Mouse (Mus musculus) large intestine, adult 2 months (tissue): Measurements from ENCODE around the gene Tmem240. TPM values are rescaled to one million over a fixed set of nuclear protein-coding genes. Genes with fewer than 3 reads are reported as not detected.
"Not testable (repeated sequence)": the region's sequence is repeated elsewhere in the genome, so short reads cannot be mapped to it uniquely, and the experiment has no call there.

Source experiments
- DNase-seq: peaks from one replicate; pipeline ENCODE4 v3.0.0-alpha.2; 2012; ENCODE audit warnings: low read depth, low spot score
- WGBS: fragments of 180-500 bp; shearing (Covaris S2); methylation state at CpG from one replicate; pipeline ENCODE4 v1.1.7; 2018; 5-methylcytosine and 5-hydroxymethylcytosine counted together
- polyA plus RNA-seq: library from polyadenylated mRNA; depleted of rRNA; stranded (reverse); fragments of >200 nt; gene quantifications from 2 replicates; pipeline ENCODE4 v1.2.3, GENCODE M21; 2012

The Tmem240 gene
- polyA plus RNA-seq, 1 experiment: 0.51 TPM

- WGBS: 83% methylated on average over 10 of the region's 10 CpGs
- no peak for DNase-seq
Observed at GRCm38 (mm10) chr4:155733267-155733666, 1.3 kb upstream of the Tmem240 start.

DNA sequence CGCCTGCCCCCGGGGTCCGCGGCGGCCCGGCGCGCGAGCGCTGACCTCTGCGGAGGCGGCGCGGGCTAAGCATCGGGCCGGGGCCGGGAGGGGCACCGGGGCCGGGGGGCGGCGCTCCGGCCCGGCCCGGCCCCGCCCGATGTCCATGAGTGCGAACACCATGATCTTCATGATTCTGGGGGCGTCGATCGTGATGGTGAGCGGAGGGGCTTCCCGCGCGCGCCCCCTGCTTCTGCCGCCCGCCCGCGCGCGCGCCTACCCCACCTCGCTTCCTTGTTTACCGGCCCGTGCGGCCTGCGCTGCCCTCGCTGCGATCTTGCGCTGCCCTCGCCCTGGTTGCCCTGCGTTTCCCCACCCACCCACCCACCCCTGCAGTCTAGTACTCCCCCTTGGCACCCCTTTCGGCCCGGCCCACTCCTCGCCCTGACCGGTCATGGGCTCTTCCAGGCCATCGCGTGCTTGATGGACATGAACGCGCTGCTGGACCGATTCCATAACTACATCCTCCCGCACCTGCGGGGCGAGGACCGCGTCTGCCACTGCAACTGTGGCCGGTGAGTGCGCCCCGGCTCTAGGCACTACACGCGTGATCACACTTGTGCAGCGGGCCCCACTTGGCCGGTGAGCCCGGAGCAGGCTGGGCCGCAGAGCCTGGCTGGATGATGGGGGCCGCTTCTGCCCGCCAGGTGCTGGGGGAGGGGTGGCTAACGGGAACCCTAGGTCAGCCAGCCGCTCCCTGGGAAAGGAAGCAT, 527 bp downstream of the Tmem240 start:
- WGBS: 1% methylated on average over 78 of the region's 79 CpGs
- no peak for DNase-seq

- WGBS: 69% methylated on average over 5 of the region's 5 CpGs
- DNase-seq: no peak
Observed at GRCm38 (mm10) chr4:155735788-155736187, 1.2 kb downstream of the Tmem240 start.

DNA sequence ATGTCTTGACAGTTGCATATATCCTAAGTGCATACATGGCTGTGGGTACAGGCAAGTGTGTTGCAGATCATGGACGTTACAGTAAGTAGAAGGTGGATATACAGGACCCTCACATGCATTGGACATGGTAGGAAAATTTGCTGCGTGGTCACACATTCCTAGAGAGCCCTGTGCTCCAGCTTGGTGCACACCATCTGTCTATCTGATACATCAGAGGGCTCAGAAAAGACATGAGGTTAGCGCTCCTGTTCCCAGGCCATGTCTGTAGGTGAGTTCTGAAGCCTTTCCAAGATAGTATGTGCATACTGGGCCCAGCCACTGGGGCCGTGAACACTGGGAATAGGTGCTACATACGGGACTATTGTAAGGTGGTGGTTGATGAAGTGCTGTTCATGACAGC, 1.8 kb downstream of the Tmem240 start:
- no peak for DNase-seq
- WGBS: 94% methylated on average over 5 of the region's 5 CpGs

DNA sequence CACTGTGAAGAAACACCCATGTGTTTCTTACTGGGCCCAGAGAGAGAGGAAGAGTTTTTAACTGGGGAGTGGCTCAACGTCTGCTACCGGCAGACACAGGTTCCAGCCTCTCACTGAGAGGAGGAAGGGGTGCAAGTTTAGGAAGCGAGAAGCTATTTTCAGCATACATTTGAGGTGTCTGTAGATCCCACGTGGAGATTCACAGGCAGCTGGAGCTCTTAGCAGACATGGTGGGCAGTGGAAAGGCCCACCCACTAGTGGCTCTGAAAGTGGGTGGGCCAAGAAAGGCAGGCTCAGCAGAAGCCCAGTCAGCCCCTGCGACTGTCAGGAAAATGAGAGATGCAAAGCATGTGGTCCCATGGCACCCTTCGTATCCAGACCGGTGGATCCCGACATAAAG, 3.7 kb downstream of the Tmem240 start:
- no peak for DNase-seq
- 60% methylated on average over 8 of the region's 8 CpGs for WGBS

DNA sequence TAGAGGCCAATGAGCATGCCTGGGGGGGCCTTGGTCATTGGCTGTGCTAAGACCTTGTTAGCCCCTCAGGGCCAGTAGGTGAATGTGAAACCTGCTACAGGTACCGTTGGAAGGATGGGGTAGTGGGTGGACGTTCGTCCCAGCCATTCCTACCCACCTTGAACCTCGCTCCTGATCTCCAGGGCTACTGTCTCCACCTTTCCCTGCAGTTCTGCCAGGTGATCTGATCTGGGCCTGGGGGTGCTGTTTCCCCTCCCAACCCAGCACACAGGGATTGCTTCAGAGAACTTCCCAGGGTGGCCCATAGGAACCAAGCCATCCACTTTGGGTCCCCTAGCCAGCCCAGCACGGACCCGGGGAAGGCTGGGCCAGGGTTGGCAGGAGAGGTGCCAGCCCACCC, 4.6 kb downstream of the Tmem240 start:
- DNase-seq: no peak
- WGBS: 73% methylated on average over 6 of the region's 6 CpGs

DNA sequence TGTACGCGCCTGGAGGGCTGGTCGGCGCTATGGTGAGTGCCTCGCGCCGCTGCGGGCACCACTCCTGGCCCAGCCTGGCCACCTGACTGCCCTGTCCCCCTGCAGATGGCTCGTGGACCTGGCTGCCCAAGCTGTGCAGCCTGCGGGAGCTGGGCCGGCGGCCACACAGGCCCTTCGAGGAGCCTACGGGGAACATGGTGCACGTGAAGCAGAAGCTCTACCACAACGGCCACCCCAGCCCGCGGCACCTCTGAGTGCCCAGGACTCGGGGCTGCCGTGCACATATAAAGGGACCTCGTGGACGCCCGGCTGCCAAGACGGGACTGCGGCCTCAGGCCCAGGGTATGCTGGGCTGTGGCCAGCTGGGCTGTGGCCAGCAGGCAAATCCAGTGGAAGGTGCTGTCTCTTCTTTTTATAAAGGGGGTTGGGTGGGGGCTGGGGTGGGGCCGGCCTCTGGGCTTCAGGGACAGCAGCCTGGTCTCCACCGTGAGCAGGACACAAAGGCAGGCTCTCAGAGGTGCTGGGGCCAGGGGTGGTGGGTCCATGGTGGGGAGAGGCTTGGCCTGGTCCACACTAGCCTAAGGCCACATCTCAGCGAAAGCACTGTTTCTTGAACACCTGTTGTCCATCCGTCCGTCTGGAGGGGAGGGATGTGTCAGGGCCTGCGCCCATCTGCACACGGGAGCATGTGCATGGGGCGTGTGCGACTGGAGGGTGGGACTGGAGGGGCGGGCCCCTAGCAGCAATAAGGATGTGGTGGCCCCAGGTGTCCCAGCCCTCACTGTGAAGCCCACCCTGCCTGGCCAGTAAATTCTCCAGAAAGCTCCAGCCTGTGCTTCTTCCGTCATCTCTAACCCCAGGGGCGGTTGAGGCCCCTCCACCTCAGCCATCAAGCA, 5.4 kb downstream of the Tmem240 start:
- 75% methylated on average over 37 of the region's 37 CpGs for WGBS
- DNase-seq: no peak

GRCm38 (mm10) chr4:155740681-155741080, 6.1 kb downstream of the Tmem240 start:
- 85% methylated on average over 10 of the region's 10 CpGs for WGBS
- DNase-seq: not testable (repeated sequence)

GRCm38 (mm10) chr4:155742684-155743083, 8.1 kb downstream of the Tmem240 start:
- DNase-seq: no peak
- 90% methylated on average over 5 of the region's 5 CpGs for WGBS

- 84% methylated on average over 8 of the region's 8 CpGs for WGBS
- no peak for DNase-seq
Observed at GRCm38 (mm10) chr4:155744474-155744873, 9.9 kb downstream of the Tmem240 start.

DNA sequence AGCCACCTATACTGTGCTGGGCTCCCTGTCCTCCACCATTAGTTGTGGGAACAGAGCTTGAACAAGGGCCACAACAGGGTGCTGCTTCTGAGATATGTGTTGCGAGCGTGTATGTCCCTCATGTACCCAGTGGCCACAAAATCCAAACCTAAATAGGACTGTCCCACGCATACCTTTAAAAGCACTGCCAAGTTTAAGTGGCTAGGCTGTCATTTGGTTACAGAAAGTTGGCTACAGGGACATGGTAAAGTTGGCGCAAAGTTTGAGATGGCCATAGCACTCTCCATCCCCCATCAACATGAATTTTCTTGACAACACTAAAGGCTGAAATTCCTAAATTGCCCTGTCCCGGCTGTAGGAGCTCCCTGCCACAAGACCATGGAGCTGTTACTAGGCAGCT, 10.5 kb downstream of the Tmem240 start:
- DNase-seq: no peak
- 91% methylated on average over 5 of the region's 5 CpGs for WGBS

DNA sequence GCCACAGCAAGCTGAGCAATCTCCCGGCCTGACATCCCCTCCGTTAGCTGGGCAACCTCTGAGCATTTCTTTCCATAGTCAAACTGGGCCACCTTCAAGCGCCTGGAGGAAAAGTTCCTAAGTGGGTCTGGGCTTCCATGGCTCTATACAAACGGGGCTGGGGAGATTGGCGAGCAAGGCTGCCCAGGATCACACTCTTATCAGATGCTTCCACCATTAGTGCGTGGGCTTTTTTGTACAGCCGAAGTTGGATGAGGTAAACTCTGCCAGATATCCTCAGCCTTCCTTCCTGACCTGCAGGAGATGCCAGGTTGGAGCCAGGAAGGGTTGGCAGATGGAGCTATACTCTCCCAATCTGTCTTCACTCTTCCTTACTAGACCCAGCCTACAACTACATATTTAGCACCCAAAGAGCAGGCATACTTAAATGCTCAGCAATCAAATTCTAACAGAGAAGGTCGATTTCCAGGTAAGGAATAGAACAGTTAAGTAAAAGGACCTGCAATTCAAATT, 11.5 kb downstream of the Tmem240 start:
- WGBS: 86% methylated on average over 8 of the region's 8 CpGs
- DNase-seq: no peak

- WGBS: 87% methylated on average over 17 of the region's 17 CpGs
- no peak for DNase-seq
Observed at GRCm38 (mm10) chr4:155746575-155747490, 12.2 kb downstream of the Tmem240 start.

DNA sequence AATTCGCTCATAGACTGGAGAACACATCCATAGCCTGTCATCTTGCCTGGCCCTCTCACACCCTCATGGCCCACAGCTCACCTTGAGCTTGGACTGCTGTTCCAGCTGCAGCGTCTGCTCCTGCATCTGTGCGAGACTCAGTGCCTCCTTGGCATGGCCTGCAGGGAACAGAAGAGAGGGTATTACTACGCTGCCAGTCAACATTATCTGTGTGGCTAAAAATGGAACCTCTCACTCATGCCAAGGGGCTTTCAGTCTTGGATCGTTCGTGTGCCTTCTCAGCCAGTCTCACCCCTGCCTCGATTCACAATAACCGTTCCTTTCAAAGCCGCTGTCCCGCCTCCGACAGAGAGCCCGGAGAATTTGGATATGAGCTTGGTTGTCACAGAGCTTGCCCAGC, 22.4 kb downstream of the Tmem240 start:
- DNase-seq: no peak
- WGBS: 90% methylated on average over 12 of the region's 12 CpGs

DNA sequence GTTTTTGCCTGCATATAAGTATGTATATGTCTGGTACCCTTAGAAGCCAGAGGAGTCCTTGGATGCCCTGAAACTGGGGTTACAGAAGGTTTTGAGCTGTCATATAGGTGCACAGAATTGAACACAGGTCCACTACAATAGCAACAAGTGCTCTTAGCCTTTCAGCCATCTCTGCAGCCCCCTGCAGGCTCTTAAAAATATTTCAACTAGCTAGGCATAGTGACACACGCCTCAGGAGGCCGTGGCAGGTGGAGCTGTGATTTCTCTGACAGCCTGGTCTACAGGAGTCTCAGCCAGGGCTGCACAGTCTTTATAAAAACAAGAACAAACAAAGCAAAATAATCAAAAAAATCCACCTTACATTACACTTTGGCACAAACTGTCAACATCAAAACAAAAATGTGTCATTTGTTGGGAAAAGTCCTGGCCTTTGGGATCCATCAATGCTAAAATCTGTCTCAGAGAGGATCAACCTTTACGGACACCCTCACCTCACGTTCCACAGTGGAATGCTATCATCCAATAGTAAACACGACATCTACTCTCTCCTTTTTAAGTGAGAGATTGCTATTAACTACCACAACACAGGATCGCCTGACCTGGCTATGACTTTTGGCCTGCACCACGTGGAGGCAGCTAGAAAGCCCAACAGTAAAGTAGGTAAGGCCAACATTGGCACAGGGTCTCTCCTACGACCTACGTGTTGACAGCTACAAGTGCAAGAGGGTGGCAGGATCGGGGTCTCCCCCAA, 25.4 kb downstream of the Tmem240 start:
- 1% methylated on average over 10 of the region's 10 CpGs for WGBS
- DNase-seq: no peak

GRCm38 (mm10) chr4:155760613-155761355, 26.2 kb downstream of the Tmem240 start, which contains the start of gene Atad3a:
Atad3a (minus strand) TSS chr4:155761093.
- 1% methylated on average over 68 of the region's 68 CpGs for WGBS

DNA sequence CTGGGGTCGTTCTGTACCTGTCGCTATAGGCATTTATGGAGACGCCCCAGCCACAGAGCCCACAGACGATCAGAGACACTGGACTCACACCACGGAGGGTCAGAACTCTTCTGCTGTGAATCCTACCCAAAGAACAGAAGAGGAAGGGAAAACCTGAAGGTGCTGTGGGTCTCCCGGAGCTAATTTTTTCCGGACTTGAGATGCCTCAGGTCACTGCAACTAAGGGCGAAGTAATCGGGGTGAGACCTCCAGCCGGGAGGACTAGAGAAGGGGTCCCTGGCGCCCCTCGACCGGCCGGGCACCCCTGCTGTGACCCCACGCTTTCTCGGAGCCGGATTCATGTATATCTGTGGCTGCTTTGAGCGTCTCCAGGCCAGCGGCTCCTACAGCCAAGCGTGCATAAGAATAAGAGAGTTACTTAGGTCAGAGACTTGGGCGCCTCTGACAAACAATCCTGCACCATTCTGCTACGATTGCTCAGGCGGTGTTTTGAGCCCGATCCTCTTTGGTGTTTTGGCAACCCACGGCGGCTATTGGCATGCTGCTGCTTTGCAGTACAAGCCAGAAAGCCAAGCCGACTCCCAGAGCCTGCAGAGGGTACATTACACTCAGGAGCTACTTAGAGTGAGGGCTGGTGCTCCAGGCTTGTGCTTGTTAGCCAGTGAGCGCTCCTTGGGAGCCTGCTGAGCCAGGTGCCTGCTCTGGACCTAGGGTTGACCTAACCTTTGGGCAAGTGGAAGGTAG, 26.9 kb downstream of the Tmem240 start:
- WGBS: 2% methylated on average over 28 of the region's 28 CpGs
- DNase-seq: no peak

More at GRCm38 (mm10) chr4:155760613-155761355, 26.2 kb downstream of the Tmem240 start, which contains the start of gene Atad3a:
- peak; percentile 67 for DNase-seq
